Mouse (Mus musculus) erythroblast, adult 5-6 weeks (primary cell): ENCODE results near the gene Gemin5. TPM values are rescaled to one million over a fixed set of nuclear protein-coding genes. Genes with fewer than 3 reads are reported as not detected.
"Not testable (repeated sequence)": the region's sequence is repeated elsewhere in the genome, so short reads cannot be mapped to it uniquely, and the experiment has no call there.

Experiments
- ATAC-seq: replicated peaks from 2 replicates; pipeline ENCODE4 v1.8.0; 2016; ENCODE audit warnings: moderate number of reproducible peaks, mild to moderate bottlenecking, moderate TSS enrichment, inconsistent platforms; ENCODE audit not compliant: poor library complexity, low FRiP score, severe bottlenecking
- total RNA-seq, 2 experiments: library from RNA; stranded (forward) in 1 of 2; stranded (reverse) in 1 of 2; fragments of 150-400 nt in 1 of 2; fragments of 200-764, 138-1000 nt in 1 of 2; gene quantifications; 2 replicates each; pipeline versions ENCODE4 v1.2.3 to v1.2.4; 2015 to 2017; ENCODE audit warnings: low replicate concordance in 2 of 2

Gemin5 gene
- total RNA-seq, 2 experiments from 2014 or later = 2.0 to 2.9 TPM

DNA sequence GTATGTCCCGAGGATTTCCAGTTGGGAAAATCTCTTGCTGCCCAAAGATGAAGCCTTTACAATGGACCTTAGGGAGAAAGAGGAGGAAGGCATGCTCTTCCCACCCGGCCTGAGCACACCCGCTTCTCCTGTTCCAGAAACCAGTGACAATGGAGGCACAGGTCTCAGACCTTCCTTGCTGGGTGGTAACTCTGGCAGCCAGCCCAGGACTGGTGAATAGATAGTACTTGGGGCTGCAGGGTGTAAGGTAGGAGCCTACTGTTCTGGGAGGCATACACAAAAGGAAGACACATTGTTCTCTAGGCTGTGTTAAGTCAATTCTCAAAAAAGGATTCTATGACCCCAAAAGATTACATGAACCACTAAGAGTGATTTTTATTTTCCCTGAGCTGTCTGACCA lies 47.7 kb downstream of the Gemin5 start:
- no peak for ATAC-seq

DNA sequence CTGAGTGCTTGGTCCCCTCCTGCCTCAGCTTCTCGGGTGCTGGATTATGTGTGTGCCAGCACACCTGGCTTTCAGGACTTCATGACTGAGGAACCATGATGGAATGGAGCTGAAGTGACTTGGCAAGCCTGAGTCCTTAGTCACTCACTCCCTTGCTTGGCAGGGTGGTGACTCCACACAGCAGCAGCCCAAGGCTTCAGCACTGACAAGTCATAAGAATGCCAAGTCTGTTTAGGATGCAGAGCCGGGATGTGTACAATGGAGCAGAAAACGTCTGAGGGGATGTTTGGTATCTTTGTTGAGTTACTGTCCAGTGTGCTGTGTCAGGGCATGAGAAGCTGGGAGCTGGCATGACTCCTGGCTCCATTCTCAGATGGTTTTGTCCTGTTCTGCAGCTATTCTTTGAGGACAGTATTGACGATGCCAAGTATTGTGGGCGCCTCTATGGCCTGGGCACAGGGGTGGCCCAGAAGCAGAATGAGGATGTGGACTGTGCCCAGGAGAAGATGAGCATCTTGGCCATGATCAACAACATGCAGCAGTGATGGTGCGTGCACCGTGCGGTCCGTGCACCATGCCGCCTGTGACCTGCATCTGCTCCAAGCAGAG lies 51.2 kb downstream of the Gemin5 start:
- 0 out of 2 replicates have a peak, but pooled peaks have one; percentile 13 for ATAC-seq

DNA sequence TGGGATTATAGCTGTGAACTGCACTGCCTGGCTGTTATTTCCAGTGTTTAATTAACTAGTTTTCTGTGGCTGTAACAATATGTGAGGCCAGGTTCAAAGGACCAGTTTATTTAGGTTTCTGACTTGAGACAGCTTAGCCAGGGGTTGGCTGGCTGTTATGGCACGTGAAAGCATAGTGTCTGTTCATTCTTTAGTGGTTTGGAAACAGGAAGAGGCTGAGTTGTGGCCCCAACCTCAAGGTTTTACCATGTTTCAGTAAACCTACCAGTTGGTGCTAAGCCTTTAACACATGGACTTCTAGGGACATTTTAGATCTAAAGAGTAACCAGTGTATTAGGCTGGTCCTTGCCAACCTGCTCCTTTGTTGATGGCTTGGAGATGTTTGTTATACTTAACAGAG lies 51.8 kb downstream of the Gemin5 start:
- ATAC-seq = no peak

DNA sequence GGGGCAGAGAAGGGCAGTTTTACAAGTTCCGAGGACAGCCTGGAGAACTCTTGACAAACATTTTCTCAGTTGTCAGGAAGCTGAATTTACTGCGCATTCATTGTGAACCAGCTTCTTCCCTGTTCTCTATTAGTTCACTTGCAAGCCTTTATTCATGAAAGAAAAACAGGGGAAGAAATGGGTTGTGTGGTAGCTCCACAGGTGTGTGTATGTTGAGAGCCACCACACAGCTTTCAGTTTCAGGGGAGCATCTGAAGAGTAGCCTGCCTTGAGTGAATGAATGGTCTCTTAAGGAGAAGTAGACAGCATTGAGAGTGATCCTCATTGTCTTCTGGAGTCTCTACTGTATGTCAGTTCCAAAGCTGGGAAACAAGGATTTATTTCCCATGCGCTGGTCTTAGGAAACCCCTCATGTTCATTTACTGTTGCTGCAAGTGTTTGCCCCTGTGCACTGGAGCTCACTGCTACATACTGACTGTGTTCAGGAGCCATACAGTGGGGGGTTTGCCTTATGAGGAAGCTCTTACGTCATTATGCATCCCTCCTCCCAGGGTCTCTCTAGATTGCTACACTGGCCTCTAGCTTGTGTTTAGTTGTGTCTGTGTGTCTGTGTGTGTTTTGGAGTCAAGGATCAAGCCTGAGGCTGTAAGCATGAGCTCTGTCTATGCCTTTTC lies 60.5 kb downstream of the Gemin5 start:
- no peak for ATAC-seq

GRCm38 (mm10) chr11:58107009-58107408 lies 61.3 kb downstream of the Gemin5 start:
- ATAC-seq = no peak

GRCm38 (mm10) chr11:58104351-58104791 lies 64.0 kb downstream of the Gemin5 start:
- peak; percentile 67 for ATAC-seq

DNA sequence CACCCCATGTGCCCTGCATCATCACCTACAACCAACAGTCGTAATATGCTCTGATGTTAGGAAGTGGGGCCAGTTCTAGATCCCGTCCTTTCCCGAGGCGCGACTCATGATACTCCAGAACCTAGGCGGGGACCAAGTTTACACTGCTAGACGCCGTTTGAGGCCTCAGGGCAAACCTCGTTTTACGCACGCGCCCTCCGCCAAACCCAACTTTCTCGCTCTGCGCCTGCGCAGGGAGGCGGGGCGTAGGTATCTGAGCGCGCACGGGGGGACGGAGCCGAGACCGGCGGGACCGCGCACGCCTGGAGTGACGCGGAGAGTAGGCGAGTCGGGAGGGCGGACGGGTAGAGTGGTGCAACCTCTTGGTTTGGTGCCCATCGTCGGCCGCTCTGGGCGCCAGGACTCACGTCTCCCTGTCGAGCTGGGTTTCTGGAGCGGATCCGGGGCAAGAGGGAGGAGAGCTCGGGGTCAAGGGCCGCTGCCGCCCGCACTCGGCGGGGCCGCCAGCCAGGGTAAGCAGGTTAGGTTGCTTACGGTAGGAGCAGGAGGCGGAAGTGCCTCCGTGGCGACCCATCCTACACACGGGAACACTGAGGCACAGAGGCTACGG lies 64.5 kb downstream of the Gemin5 start, which contains the start of gene Cnot8:
Gene Cnot8, plus strand, starts transcription at position 457 of the 610 bp plus-strand sequence.
- ATAC-seq = peak; percentile 95

DNA sequence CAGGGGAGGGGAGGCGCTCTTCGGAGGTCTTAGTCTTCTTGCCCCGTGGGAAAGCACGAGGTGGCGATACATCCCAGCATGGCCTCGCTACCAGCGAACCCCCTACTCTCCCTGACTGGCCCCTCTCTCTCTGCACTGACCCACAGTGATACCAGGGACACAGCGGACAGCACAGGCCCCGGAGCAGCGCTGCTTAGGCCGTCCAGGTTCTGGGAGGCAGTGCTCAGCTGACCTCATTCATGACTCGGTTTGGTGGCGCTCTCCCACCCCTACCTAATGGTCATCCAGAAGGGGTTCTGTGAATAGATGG lies 65.0 kb downstream of the Gemin5 start:
- ATAC-seq = peak; percentile 28; the same call in 1 of the 2 replicates

DNA sequence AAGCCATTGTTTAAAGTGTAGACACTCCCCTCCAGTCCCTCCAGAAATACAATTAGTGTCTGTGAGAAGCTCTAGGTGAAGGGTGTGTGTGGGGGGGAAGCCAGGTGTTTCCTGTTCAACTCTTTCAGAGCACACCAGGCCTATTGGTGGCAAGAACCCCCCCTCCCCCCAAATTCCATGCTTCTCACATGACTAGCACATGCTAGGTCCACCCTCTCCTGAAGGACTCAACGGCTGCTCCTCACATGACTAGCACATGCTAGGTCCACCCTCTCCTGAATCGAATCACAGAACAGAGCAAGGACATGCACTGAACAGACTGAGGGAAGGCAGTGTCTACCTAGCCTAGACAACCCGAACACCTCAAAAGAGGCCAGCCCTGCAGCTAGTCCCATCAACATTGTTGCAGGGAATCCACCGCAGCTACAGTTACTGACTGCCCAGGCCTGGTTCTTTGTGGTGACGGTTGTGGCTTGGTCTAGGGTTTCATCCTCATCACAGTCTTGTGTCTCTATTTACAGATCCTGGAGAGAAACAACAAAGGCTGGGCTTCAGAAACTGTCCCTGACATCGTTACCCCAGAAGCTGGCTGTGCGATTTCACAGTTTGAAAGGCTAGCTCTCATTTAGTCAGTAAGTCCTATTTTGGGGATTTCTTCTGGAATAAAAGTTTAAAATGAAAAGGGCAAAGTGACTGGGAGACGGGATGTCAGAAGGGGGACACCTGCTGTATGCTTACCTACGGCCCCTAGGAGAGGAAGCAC lies 65.6 kb downstream of the Gemin5 start:
- ATAC-seq = no peak

DNA sequence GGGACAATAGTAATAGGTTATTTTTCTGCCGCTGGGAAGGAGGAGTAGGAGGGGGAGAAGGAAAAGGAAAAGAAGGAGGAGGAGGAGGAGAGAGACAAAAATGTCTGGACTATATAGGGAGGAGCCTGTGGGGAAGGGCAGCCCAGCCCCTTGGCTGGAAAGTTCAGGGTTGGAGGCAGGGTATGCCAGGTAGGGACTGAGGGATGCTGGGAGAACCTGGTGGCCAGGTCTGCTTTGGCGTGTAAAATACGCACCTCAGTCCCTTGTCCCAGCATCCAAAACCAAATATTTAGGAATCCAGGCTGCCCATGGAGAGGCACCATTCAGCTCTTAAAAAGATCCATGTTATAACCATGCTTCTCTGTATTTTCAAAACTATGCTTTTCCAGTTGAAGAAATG lies 66.2 kb downstream of the Gemin5 start:
- no peak for ATAC-seq

GRCm38 (mm10) chr11:58101194-58101720 lies 67.1 kb downstream of the Gemin5 start:
- ATAC-seq = no peak

DNA sequence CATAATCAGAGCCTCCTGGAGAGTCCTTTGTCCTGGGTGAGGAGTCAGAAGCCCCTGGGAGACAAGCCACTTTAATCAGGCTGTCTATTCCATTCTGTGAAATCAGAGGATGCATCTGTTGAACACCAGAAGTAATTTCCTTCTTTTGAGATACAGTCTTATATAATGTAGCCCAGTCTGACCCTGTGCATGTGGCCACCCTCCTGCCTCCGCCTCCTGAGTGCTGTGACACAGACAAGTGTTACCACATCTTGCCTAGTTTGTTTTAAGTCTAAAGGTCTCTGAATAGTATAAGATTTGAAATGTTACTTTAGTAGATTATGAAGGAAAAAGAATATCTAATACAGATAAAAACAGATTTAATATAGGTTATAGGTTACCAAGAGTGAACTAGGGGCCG lies 68.3 kb downstream of the Gemin5 start:
- ATAC-seq = no peak

GRCm38 (mm10) chr11:58098366-58098720 lies 70.0 kb downstream of the Gemin5 start:
- ATAC-seq = not testable (repeated sequence)

DNA sequence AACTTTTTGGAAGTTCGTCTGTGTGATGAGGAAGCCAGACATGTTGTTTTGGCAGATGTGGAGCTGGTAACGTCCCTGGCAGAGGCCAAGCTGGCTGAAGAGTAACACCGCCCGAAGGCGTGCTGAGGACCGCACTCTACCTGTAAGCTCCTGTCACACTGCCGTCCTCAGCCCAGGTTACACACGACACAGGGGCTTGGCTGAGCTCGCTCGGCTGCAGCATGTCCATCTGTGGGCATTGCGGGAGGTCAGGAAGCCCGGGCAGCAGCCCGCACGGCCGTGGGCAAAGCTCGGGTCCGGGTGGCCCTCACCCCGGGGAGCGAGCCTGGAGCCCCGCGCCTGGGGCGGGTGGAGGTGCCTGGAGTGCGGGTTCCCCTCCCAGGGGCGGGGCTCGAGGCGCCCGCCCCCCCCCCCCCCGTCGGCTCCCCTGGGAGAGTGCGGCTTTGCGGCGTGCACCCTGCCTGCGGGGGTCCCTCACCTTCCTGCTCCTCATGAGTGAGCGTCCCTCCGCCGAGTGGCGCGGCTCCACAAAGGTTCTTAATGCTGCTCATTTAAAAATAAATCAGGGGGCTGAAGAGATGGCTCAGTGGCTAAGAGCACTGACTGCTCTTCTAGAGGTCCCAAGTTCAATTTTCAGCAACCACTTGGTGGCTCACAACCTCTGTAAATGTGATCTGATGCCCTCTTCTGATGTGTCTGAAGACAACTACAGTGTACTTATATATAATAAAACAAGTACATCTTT lies 70.5 kb downstream of the Gemin5 start:
- ATAC-seq = no peak

- no peak for ATAC-seq
These were observed 71.3 kb downstream of the Gemin5 start for GRCm38 (mm10) chr11:58096821-58097620.

- ATAC-seq = no peak
These were observed 72.2 kb downstream of the Gemin5 start for GRCm38 (mm10) chr11:58096160-58096559.

DNA sequence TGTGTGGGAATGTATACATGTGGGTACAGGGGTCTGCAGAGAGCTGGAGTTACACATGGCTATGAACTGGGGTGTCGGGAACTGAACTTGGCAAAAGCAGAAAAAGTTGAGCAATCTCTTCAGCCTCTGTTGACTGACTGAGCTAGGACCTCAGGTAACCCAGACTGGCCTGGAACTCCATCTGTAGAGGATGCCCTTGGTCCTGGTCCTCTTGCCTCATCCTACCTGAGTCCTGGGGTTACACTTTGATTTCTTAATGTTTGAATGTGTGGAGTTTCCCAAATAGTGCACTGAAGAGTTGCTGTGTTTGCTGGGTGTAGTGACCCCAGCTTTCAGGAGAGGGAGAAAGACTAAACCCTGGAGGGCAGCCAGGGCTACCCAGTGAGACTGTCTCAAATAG lies 72.8 kb downstream of the Gemin5 start:
- ATAC-seq = no peak

GRCm38 (mm10) chr11:58094766-58095165 lies 73.6 kb downstream of the Gemin5 start:
- no peak for ATAC-seq

DNA sequence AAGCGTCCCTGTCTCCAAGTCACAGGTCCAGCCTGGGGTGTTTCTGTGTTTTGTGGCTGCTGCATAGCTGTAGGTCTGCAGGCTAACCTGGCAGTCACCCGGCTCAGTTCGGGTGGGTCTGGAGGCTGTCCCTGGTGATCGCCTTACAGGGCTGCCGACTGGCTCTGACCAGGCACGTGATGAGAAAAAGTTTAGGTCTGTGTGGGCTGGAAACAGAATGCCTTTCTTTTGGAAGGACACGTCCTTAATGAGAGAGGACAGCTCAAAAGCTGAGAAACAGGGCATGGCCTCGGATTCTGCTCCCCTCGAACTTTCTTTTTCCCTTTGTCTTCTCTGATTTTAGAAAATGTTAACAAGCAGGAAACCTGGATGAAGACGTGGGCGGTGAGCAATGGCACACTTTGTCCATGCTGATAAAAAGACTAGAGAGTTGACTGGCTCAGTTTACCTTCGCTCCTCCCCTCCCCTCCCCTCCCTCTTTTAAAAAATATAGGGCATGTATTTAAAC lies 75.3 kb downstream of the Gemin5 start, which contains the start of gene Gm12248:
Gene Gm12248, minus strand, starts transcription at position 114 of the 508 bp plus-strand sequence.
- ATAC-seq = no peak
